Mouse (Mus musculus) frontal cortex, postnatal 36 days (tissue): ENCODE measurements around the gene Dact1.

Source experiments
- DNase-seq, 2 experiments: peaks; one replicate each; pipeline ENCODE4 v3.0.0; 2022; ENCODE audit warnings: low spot score in 2 of 2

Gene Dact1

GRCm38 (mm10) chr12:71337896-71338463 lies 28.3 kb downstream of the Dact1 start:
- DNase-seq: no peak

- DNase-seq: no peak
Measured at GRCm38 (mm10) chr12:71339142-71339848, 29.6 kb downstream of the Dact1 start.

GRCm38 (mm10) chr12:71342397-71342796 lies 32.7 kb downstream of the Dact1 start:
- DNase-seq: no peak

GRCm38 (mm10) chr12:71345471-71345870 lies 35.8 kb downstream of the Dact1 start:
- no peak for DNase-seq

GRCm38 (mm10) chr12:71346071-71346470 lies 36.4 kb downstream of the Dact1 start:
- DNase-seq: no peak

GRCm38 (mm10) chr12:71348401-71348896 lies 38.8 kb downstream of the Dact1 start:
- DNase-seq: no peak

- DNase-seq: no peak
Measured at GRCm38 (mm10) chr12:71350077-71350476, 40.4 kb downstream of the Dact1 start.

GRCm38 (mm10) chr12:71354656-71355055 lies 45.0 kb downstream of the Dact1 start:
- no peak for DNase-seq

GRCm38 (mm10) chr12:71355092-71355491 lies 45.4 kb downstream of the Dact1 start:
- DNase-seq: no peak

- no peak for DNase-seq
Measured at GRCm38 (mm10) chr12:71361616-71362015, 51.9 kb downstream of the Dact1 start.

- DNase-seq: no peak
Measured at GRCm38 (mm10) chr12:71362425-71362824, 52.7 kb downstream of the Dact1 start.

- DNase-seq: no peak
Measured at GRCm38 (mm10) chr12:71364106-71364505, 54.4 kb downstream of the Dact1 start.

- no peak for DNase-seq
Measured at GRCm38 (mm10) chr12:71364531-71364930, 54.8 kb downstream of the Dact1 start.

GRCm38 (mm10) chr12:71365208-71365607 lies 55.5 kb downstream of the Dact1 start:
- no peak for DNase-seq

GRCm38 (mm10) chr12:71366175-71366574 lies 56.5 kb downstream of the Dact1 start:
- DNase-seq: peak in 1 of 2 experiments; percentile 11

GRCm38 (mm10) chr12:71368631-71369030 lies 58.9 kb downstream of the Dact1 start:
- DNase-seq: no peak
